Mouse (Mus musculus) NIH3T3 (cell line): ENCODE measurements around the gene Hrh1.

Source experiments
- DNase-seq: peaks from one replicate; pipeline ENCODE4 v3.0.0-alpha.2; 2012; ENCODE audit warnings: low read depth

Gene Hrh1

DNA sequence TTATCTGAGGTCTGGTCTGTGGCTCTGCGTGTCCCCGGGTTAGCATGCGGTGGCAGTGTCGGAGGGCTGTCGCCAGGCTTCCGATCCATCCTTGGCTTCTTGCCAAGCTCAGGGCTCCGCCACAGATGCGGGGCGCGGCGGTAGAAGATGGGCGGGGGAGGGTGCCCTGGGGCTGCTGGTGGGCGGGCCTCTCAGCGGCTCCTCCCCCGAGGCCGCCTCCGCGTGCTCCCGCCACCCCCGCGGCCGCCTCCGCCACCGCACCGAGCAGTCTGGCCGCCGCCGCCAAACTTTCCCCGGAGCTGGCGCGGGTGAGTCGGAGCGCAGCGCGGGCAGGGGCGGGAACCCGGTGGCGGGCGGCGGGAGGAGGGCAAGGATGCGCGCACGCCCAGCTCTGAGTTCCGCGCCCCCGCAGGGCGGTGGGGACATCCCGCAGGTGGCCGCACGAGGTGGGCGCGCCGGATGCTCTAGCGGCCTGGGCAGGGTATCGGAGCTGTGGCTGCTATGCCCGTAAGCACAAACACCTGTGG is at the start of gene Hrh1:
Gene Hrh1 (plus strand): TSS at position 246 of the 527 bp plus-strand sequence.
- DNase-seq = no peak

GRCm38 (mm10) chr6:114354635-114355034 is 43.1 kb upstream of the Hrh1 start:
- DNase-seq = no peak

DNA sequence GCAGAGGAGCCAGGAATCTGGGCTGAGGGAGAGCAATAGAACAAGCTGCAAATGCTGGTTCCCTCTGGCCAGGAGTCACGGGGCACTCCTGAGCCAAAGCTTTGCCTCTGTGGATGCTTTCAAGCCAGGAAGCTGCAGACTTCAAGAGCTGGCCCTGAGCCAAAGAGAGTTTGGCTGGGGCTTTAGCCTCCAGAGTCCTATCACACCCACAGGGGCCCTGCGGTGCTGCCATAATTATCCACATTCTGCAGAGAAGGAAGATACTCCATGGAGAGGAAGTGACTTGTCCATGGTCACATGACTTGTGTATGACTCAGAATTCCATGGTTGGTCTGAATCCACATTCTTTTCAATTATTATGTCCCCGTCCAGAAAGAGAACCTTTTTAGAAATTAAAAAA is 39.6 kb upstream of the Hrh1 start:
- peak; percentile 17 for DNase-seq

DNA sequence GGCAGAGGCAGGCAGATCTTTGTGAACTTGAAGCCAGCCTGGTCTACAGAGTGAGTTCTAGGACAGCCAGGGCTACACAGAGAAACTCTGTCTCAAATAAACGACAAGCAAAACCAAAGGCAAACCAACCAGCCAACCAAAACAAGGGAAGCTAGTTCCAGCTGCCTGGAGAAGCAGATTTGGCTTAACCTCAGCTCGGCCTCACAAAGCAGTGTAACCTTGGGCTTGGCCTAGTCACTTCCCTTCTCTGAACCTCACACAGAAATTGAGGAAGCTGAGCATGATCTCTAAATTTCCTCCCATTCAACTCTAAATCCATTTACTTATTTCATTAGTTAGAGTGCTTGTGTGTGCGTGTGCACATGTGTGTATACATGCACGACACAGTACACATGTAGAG is 35.4 kb upstream of the Hrh1 start:
- DNase-seq = no peak

DNA sequence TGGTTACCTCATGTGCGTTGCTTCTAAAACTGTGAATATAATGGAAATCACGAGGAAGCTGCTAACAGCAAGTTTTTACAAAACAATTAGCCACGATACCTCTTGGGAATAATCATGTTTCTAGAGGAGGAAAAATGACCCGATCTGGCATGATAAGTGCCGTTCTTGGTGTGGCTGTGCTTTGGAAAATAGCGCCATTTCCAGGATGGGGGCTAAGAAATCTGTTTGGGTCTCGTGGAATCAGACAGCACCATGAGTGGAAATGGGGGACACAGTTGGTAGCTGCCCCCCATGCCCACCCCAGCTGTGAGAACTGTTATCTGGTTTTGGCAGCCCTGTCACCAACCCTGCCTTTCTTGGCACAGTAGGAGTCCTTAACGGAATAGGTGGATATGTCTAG is 34.0 kb upstream of the Hrh1 start:
- no peak for DNase-seq

DNA sequence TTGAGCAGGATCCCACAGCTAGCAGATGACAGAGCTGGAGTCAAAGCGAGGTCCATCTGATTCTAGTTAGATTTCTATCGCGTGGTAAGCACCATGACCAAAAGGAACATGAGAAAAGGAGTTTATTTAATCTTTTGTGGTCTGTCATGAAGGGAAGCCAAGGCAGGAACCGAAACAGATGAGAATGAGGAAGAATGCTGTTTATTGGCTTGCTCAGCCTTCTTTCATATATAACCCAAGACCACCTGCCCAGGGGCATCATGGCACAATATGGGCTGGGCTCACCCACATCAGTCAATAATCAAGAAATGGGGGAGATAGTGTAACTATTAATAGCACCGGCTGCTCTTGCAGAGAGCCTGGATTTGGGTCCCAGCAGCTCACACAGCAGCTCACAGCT is 33.0 kb upstream of the Hrh1 start:
- DNase-seq = no peak

DNA sequence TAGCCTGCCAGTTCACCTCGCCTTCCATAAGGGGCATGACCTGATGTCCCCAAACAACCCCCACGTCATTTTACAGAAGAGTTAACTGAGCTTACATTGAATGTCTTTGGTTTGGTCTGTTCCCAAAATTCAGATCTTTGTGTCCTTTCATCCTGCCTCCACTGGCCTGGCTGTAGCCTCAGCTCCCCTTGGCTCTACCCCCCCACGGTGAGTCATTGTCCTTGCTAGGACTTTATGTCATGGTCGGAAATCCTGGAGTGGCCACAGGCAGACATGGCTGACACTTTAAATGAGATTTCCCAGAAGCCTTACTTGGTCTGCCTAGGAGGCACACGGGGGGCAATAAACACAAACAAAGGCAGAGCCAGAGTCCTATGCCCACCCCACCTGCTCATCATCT is 31.5 kb upstream of the Hrh1 start:
- DNase-seq = no peak

- no peak for DNase-seq
Measured at GRCm38 (mm10) chr6:114367681-114368080, 30.1 kb upstream of the Hrh1 start.

DNA sequence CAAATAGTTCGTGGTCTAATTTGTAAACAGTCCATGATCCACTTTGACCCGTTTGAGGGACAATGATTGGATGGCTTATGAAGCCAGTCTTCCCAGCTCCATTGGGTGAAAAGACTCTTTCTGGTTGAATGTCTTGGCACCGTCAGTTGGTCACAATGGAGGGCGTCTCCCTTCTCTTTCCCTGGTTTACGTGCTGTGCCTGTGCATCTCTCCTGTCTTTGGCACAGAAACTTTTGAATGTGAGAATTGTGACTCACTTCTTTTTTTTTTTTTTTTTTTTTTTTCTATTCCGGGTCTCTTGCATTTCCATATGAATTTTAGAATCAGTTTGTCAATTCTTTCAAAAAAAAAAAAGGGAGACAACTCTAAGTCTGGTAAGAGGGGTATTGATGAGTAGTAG is 29.5 kb upstream of the Hrh1 start:
- no peak for DNase-seq

DNA sequence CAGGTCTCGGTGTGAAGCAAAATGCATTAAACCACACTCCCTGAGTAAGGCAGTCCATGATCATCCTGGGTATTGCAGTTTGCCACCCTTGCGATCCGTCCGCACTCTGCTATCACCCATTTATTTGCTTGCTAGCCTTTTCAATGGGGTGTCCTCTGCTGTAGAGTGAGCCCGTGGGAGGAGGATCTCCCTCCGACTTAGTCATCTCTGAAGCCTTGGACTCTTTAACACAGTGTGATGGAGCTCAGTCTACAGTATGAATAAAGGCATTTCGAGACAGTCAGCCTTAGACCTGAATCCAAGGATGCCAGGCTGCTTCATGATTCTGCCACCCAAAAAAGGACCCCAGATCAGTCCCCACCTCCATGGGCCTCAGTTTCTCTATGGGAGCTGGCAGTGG is 25.0 kb upstream of the Hrh1 start:
- no peak for DNase-seq

DNA sequence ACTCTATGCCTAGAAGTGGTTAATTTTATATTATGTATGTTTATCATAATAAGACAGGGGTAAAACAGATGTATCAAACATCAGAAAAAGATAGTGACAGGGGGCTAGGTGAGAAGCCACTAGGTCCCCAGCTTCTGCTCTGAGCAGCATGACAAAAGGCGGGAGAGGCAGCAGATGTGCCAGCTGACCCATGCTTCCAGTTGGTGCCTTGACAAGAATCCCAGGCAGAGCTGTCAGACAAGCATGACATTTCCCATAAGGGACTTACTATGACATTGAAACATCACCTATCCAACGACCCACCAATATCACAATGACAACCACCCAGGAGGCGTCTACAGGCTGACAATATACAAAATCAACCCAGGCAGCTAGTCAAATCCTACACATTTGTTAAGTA is 16.9 kb upstream of the Hrh1 start:
- DNase-seq = no peak

DNA sequence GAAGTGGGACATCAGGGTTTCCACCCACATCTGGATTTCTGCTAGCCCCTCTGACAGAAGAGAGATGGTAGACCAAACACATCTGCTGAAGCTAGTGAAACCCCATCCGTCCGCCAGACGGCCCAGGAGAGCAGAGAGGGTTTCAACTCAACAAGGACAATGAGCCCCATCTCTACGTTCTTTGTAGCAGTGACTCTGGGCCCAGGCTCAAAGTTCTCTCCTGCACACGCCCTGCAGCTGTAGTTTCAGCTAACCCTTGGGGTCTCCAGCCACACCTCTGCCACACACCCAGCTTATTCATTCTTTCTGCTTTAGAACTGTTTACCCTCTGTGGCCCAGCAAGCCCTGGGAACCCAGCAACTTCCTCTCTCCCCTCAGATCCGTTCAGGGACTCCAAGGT is 10.4 kb upstream of the Hrh1 start:
- no peak for DNase-seq

- DNase-seq = no peak
Measured at GRCm38 (mm10) chr6:114387855-114388254, 9.9 kb upstream of the Hrh1 start.

GRCm38 (mm10) chr6:114390129-114390528 is 7.6 kb upstream of the Hrh1 start:
- no peak for DNase-seq

GRCm38 (mm10) chr6:114394982-114395381 is 2.8 kb upstream of the Hrh1 start:
- DNase-seq = no peak

DNA sequence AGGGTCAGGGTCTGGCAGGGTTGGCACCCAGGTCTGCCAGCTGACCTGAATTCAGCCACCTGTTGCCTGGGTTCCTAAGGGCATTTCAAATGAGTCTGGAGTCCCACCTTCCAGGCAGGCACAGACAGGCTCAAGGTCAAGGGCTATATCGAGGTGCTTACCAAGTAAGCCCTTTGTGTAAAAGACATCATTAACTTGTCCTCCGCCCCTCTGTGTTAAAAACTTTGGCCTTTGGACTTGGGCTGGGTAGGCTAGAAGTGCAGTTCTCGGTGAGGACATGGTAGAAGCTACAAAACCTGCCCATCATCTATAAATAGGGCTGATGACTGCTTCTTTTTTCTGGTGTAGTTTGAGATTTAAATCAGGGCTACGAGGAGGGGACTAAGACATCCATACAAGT is 1.1 kb upstream of the Hrh1 start:
- no peak for DNase-seq

GRCm38 (mm10) chr6:114397280-114397679 is 456 bp upstream of the Hrh1 start:
- DNase-seq = no peak

DNA sequence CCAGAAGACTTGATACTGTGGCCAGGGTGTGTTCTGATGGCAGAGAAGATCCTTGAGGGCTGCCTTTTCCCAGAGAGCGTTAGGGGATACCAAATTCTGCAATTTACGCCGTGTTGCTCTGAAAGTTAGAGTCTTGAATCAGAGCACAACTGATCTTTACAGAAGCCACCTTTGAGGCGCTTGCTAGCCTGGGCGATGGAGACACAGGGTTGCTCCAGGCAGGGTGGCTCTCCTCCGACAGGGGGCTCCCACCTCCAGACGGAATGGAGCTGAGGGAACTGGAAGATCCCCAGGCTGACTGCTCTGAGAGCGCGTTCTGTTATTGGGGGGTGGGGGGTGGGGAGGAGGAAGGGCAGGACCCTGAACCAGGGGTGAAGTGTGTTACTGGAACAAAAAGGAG is 890 bp downstream of the Hrh1 start:
- no peak for DNase-seq

GRCm38 (mm10) chr6:114400387-114400786 is 2.7 kb downstream of the Hrh1 start:
- DNase-seq = no peak

DNA sequence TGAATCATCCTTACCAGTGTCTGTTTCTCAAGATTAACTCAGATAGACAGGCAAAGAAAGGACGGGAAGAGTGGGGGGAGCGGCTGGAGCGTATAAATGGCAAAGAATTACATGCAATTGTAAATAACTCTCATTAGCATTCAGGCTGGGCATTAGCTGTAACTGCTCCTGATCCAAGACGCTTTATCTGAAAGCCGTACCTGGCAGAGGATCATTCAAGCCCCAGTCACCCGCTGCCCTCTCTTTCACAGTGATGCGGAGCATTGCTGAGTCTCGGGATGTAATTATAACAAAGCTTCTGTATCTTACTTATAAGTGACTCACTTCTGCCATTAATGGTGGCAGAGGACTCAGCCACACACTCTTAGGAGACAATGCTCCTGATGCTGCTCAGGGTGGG is 3.1 kb downstream of the Hrh1 start:
- no peak for DNase-seq

DNA sequence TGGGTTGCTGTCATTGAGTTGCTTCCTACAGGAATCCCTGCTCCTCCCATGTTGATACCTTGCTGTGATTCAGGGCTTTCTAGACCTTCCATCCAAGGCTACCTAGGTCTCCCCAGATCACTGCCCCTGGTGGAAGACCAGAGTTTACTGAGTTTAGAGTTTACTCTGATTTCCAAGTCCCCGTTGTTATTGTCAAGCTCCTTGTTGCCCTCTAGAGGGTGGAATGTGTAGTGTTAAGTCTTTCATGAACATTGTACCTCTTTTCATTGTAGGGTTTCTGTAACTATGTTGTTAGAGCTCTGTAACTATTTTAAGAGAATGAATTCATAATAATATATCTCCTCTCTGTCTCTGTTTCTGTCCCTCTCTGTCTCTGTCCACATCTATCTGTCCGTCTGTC is 4.4 kb downstream of the Hrh1 start:
- no peak for DNase-seq

DNA sequence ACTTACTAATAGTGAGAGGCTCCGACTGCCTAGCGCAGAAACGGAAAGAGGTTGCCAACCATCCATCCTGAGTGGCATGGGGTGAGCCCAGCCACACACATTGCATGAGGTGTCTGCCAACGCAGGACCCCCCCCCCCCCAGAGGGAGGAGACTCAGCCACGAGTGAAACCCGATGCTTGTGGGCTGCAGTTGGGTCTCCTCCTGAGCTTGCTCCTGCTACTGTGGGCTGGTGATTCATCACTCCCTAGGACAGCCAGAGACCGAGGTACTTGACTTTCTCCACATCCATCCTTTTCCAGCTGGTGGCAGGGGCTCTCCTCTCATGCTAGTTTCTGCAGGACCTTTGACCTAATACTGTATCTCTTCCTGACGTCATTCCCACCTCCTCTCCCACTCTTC is 5.9 kb downstream of the Hrh1 start:
- no peak for DNase-seq

- DNase-seq = no peak
Measured at GRCm38 (mm10) chr6:114404128-114404527, 6.4 kb downstream of the Hrh1 start.

- DNase-seq = no peak
Measured at GRCm38 (mm10) chr6:114404774-114405468, 7.2 kb downstream of the Hrh1 start.
